Mouse (Mus musculus) embryonic facial prominence, embryonic 12.5 days (tissue): ENCODE results near the gene Sars2. TPM values are rescaled to one million over a fixed set of nuclear protein-coding genes. Genes with fewer than 3 reads are reported as not detected.
"Not testable (repeated sequence)": the region's sequence is repeated elsewhere in the genome, so short reads cannot be mapped to it uniquely, and the experiment has no call there.

Source experiments
- ATAC-seq: fragments of 200-750 bp; cut with Nextera tagmentation; 2 replicates; pipeline ENCODE4 v1.8.0; 2017; ENCODE audit not compliant: insufficient number of reproducible peaks, insufficient read depth, low FRiP score, low TSS enrichment
- H3K27ac ChIP-seq: fragments of 300-500 bp; sonication (generic); 2 replicates; pipeline ENCODE4 v1.5.1; 2016; ENCODE audit warnings: mild to moderate bottlenecking
- H3K27me3 ChIP-seq: fragments of 300-500 bp; sonication (generic); 2 replicates; pipeline ENCODE4 v1.6.1; 2016; ENCODE audit warnings: mild to moderate bottlenecking, moderate library complexity
- H3K36me3 ChIP-seq: fragments of 300-500 bp; sonication (generic); 2 replicates; pipeline ENCODE4 v1.6.1; 2016; ENCODE audit warnings: mild to moderate bottlenecking
- H3K4me1 ChIP-seq: fragments of 300-500 bp; sonication (generic); 2 replicates; pipeline ENCODE4 v1.6.1; 2016
- H3K4me2 ChIP-seq: fragments of 300-500 bp; sonication (generic); replicated peaks from 2 replicates; pipeline ENCODE4 v1.6.1; 2016; ENCODE audit warnings: mild to moderate bottlenecking, moderate library complexity
- H3K4me3 ChIP-seq: fragments of 300-500 bp; sonication (generic); 2 replicates; pipeline ENCODE4 v1.5.1; 2016; ENCODE audit warnings: mild to moderate bottlenecking
- H3K9ac ChIP-seq: fragments of 300-500 bp; sonication (generic); 2 replicates; pipeline ENCODE4 v1.6.1; 2016; ENCODE audit warnings: mild to moderate bottlenecking, moderate library complexity
- H3K9me3 ChIP-seq: fragments of 300-500 bp; sonication (generic); 2 replicates; pipeline ENCODE4 v1.6.1; 2016; ENCODE audit warnings: mild to moderate bottlenecking, moderate library complexity
- WGBS: fragments of 180-500 bp; shearing (Covaris S2); methylation state at CpG from one replicate; pipeline ENCODE4 v1.1.7; 2016; 5-methylcytosine and 5-hydroxymethylcytosine counted together
- polyA plus RNA-seq: library from polyadenylated mRNA; unstranded; fragments of >200 nt; fragmentation: Nextera tagmentation; extraction: Ambion mirVana; gene quantifications from 2 replicates; pipeline ENCODE4 v1.2.1, GENCODE M21; 2016

The Sars2 gene
- polyA plus RNA-seq, result 29.8 and 32.0 TPM in 2 replicates

DNA sequence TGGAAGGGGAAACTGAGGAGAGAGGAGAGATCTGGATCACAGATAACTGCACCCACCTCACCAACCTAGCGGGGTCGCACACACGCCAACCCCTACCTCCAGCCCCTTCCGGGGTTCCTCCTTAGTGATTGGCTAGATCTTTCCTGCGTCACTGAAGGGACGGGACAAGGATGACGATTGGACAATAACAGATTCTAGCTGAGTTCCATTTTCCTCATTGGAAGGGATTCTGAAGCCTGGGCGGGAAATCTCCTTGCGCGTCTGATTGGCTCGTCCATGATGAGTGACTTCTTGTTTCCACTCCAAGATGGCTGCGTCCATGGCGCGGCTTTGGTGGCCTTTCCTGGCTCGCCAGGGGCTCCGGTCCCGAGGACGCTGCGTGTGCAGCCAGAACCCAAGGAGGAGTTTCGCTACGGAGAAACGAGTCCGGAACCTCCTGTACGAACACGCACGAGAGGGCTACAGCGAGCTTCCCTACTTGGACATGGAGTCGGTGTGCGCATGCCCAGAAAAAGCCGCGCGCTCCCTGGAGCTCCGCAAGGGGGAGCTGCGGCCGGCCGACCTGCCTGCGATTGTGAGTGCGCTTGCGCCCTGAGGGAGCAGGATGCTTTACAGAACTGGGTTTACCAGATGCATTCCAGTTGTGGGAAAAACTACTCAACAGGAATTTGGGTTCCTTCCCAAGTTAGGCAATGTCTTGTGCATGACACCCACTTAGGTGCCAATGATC lies at the start of gene Sars2, which contains the start of gene Mrps12:
Gene Sars2, plus strand, starts transcription at position 284 of the 730 bp plus-strand sequence.
Gene Mrps12, minus strand, starts transcription at position 112 of the 730 bp plus-strand sequence.
- peak within 1 kb of the TSS; percentile 62 for H3K4me3 ChIP-seq
- peak within 1 kb of the TSS; percentile 92 for H3K4me2 ChIP-seq
- peak; percentile 95 for ATAC-seq
- peak within 1 kb of the TSS; percentile 81 for H3K9ac ChIP-seq
- H3K9me3 ChIP-seq, result no peaks in the 10 kb centered on the region
- peaks cover 8% of the 10 kb centered on the region for H3K4me1 ChIP-seq
- H3K27me3 ChIP-seq, result no peaks in the 10 kb centered on the region
- H3K27ac ChIP-seq, result peak within 1 kb of the TSS; percentile 80
- under 1% methylated on average over 39 of the region's 39 CpGs for WGBS
- H3K36me3 ChIP-seq, result peaks cover 50% of the 10 kb centered on the region

DNA sequence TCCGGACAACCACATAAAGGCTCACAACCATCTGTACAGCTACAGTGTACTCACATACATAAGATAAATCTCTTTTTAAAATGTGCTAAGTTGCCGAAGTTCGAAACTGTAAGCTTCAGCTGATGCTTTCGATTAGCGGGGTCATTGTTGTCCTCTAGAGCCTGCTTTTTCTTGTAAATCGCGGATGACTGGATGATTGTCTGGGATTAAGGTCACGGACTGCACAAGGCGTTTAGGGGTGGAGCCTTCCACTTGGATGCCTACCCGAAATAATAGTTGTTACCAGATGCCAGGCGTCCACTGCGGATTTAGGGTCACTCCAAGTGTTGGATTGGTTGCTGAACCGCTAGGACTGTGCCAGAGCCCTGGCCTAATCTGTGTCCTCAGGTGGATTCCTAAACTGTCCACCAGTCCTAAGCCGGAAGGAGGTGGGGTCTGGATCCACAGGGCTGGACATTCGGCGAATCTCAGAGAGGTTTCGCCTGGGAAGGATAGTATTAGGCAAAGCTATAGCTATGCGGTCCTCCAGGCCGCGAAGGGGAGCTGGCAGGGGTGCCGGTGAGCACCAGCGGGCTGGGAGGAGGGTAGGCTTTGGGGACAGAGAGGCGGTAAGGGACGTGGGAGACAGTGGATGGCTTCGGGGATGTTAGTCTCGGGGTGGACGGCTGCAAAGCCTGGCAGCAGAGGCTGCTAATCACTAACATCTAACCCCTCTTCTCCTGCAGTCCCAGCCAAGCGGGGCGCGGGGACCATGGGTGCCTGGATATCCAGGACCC lies 49.1 kb upstream of the Sars2 start, which contains the start of gene Fbxo27:
Gene Fbxo27, plus strand, starts transcription at position 305 of the 776 bp plus-strand sequence.
- H3K4me3 ChIP-seq, result peak within 1 kb of the TSS; percentile 50
- H3K4me1 ChIP-seq, result peaks cover 13% of the 10 kb centered on the region
- peak within 1 kb of the TSS; percentile 90 for H3K4me2 ChIP-seq
- H3K27me3 ChIP-seq, result peaks cover 10% of the 10 kb centered on the region; the same call in 1 of the 2 replicates
- H3K9ac ChIP-seq, result peak within 1 kb of the TSS; percentile 63
- no peaks in the 10 kb centered on the region for H3K9me3 ChIP-seq
- 24% methylated on average over 30 of the region's 30 CpGs for WGBS
- ATAC-seq, result peak; percentile 66
- peak within 1 kb of the TSS; percentile 54 for H3K27ac ChIP-seq
- no peaks in the 10 kb centered on the region; the same call in 1 of the 2 replicates for H3K36me3 ChIP-seq

DNA sequence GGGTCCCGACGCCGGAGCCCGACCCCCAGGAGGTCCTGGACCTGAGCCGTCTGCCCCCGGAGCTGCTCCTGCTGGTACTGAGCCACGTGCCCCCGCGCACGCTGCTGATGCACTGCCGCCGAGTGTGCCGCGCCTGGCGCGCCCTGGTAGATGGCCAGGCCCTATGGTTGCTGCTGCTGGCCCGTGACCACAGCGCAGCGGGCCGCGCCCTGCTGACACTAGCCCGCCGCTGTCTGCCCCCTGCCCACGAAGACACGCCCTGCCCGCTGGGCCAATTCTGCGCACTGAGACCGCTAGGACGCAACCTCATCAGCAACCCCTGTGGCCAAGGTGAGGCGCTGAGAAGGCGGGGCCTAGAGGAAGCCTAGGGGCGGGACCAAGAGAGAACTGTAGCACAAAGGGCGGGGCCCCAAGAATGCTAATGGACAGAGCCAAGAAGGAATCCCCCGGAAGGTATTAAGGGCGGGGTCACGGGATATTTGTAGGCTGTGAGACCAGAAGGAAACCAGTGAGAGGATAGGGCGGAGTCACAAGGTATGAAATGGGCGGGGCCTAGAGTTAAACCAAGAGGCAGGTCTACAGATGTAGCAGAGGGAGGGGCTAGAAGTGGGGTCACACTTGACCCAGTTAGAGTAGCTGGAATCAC lies 48.3 kb upstream of the Sars2 start:
- H3K36me3 ChIP-seq, result no peaks in the 10 kb centered on the region; the same call in 1 of the 2 replicates
- ATAC-seq, result peak; percentile 70
- peak overlapping the region; percentile 63 for H3K9ac ChIP-seq
- peaks cover 13% of the 10 kb centered on the region for H3K4me1 ChIP-seq
- peak overlapping the region; percentile 90 for H3K4me2 ChIP-seq
- H3K9me3 ChIP-seq, result no peaks in the 10 kb centered on the region
- peak overlapping the region; percentile 50 for H3K4me3 ChIP-seq
- peaks cover 10% of the 10 kb centered on the region; the same call in 1 of the 2 replicates for H3K27me3 ChIP-seq
- WGBS, result under 1% methylated on average over 37 of the region's 38 CpGs
- peak overlapping the region; percentile 54 for H3K27ac ChIP-seq

DNA sequence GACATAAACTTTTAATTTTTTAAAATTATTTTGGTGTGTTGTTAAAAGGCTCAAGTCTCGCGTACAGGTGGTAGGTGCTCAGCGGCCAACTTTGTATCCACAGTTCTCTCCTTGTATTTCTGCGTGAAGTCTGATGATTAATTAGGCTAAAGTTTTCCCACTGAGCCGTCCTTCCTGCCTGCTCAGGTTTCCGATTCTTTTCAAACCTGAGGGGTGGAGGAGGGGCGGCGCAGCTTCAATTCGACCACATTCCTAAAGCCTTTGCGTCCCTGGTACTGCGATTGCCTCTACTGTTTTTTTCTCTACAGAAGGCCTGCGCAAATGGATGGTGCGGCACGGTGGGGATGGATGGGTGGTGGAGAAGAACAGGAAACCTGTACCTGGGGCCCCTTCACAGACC lies 47.4 kb upstream of the Sars2 start:
- H3K36me3 ChIP-seq, result no peaks in the 10 kb centered on the region; the same call in 1 of the 2 replicates
- H3K27me3 ChIP-seq, result peaks cover 10% of the 10 kb centered on the region; the same call in 1 of the 2 replicates
- H3K9me3 ChIP-seq, result no peaks in the 10 kb centered on the region
- peak overlapping the region; percentile 90 for H3K4me2 ChIP-seq
- 0 out of 2 replicates have a peak overlapping the region, but pooled peaks have one; percentile 12 for H3K27ac ChIP-seq
- no peak overlapping the region for H3K9ac ChIP-seq
- WGBS, result 8% methylated on average over 14 of the region's 14 CpGs
- H3K4me1 ChIP-seq, result peaks cover 13% of the 10 kb centered on the region
- no peak for ATAC-seq
- H3K4me3 ChIP-seq, result 0 out of 2 replicates have a peak overlapping the region, but pooled peaks have one; percentile 4

DNA sequence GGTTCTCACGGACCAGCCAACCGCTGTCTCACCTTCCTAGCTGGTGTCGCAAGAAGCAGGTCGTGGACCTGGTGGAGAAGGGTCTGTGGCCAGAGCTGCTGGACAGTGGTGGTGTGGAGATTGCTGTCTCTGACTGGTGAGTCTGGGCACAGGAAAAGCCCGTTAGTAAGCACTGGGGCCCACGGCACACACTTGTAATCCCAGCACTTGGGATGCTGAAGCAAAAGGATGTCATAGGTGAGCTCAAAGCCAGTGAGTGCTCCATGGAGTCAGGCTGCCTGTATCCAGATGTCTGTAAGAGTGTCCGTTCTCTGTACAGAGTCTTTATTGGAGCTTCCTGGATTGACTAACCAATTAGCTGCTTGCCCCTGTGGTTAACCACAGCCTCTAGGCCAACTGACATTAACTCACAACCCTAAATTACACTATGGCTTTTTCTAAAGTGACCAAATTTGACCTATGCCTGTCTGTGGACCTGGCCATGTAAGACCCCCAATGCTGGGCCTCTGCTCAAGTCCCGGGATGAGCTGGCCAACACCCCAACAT lies 46.8 kb upstream of the Sars2 start:
- no peak for ATAC-seq
- Histone ChIP-seq H3K27me3 (peaks cover 10% of the 10 kb centered on the region; the same call in 1 of the 2 replicates), H3K4me2 (peak overlapping the region; percentile 90), H3K27ac (0 out of 2 replicates have a peak overlapping the region, but pooled peaks have one; percentile 12), H3K9ac (no peak overlapping the region), H3K36me3 (no peaks in the 10 kb centered on the region; the same call in 1 of the 2 replicates), H3K4me1 (peaks cover 13% of the 10 kb centered on the region), H3K4me3 (0 out of 2 replicates have a peak overlapping the region, but pooled peaks have one; percentile 4), H3K9me3 (no peaks in the 10 kb centered on the region)
- WGBS, result 48% methylated on average over 8 of the region's 8 CpGs

DNA sequence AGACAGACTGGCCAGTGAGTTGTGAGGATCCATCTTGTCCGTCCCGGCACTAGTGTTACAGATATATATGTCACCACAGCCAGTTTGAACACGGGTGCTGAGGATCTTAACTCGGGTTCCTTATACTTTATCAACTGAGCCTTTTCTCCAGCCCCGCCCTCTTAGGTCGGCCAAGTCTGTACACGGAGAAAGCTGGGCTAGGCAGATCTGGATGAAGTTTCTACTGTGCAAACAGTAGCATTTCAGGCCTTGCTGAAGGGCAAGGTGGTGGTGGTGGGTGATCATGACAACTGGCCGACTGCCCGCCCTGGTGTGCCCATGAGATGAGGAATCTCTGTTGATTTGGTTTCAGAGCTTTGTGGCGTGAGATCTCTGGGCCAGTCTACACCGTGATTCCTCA lies 44.5 kb upstream of the Sars2 start:
- 95% methylated on average over 11 of the region's 11 CpGs for WGBS
- H3K4me2 ChIP-seq, result no peak overlapping the region
- no peaks in the 10 kb centered on the region; the same call in 1 of the 2 replicates for H3K36me3 ChIP-seq
- ATAC-seq, result no peak
- peaks cover 10% of the 10 kb centered on the region; the same call in 1 of the 2 replicates for H3K27me3 ChIP-seq
- H3K4me3 ChIP-seq, result no peak overlapping the region
- H3K9me3 ChIP-seq, result 0 out of 2 replicates have a peak, but pooled peaks cover 3% of the 10 kb centered on the region
- H3K4me1 ChIP-seq, result peaks cover 13% of the 10 kb centered on the region
- no peak overlapping the region for H3K27ac ChIP-seq
- H3K9ac ChIP-seq, result no peak overlapping the region

DNA sequence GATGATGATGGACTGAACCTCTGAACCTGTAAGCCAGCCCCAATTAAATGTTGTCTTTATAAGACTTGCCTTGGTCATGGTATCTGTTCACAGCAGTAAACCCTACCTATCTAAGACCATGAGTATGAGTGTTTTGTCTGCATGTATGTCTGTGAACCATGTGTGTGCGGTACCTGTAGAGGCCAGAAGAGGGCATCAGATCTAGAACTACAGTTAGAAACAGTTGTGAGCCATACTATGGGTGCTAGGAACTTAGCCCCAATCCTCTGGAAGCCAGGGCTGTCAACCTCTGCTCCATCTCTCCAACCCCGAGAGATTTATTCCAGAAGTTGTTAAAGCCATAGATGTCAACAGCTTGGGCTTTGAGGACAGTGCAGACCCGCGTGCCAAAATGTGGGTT lies 41.5 kb upstream of the Sars2 start:
- 96% methylated on average over 4 of the region's 4 CpGs for WGBS
- ATAC-seq, result no peak
- Histone ChIP-seq H3K9me3 (0 out of 2 replicates have a peak, but pooled peaks cover 3% of the 10 kb centered on the region), H3K4me3 (no peak overlapping the region), H3K27me3 (no peaks in the 10 kb centered on the region), H3K4me1 (no peaks in the 10 kb centered on the region), H3K27ac (no peak overlapping the region), H3K36me3 (no peaks in the 10 kb centered on the region; the same call in 1 of the 2 replicates), H3K4me2 (no peak overlapping the region), H3K9ac (no peak overlapping the region)

DNA sequence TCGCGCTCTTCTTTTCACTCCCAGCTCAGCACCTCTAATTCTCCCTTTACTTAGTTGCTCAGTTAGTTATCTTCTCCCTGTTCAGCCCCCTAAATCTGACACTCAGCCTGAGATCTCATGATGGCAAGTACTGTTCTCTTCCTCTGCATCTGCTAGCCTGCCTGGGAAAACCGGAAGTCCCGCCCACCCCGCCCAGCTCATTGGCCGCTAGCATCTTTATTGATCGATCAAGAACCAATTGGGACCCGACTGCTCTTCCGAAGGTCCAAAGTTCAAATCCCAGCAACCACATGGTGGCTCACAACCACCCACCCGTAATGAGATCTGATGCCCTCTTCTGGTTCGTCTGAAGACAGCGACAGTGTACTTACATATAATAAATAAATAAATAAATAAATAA lies 40.5 kb upstream of the Sars2 start:
- H3K4me3 ChIP-seq, H3K9ac ChIP-seq, H3K27ac ChIP-seq, H3K27me3 ChIP-seq, H3K4me2 ChIP-seq, H3K9me3 ChIP-seq, ATAC-seq, H3K36me3 ChIP-seq, H3K4me1 ChIP-seq: not testable (repeated sequence)
- 95% methylated on average over 12 of the region's 12 CpGs for WGBS

DNA sequence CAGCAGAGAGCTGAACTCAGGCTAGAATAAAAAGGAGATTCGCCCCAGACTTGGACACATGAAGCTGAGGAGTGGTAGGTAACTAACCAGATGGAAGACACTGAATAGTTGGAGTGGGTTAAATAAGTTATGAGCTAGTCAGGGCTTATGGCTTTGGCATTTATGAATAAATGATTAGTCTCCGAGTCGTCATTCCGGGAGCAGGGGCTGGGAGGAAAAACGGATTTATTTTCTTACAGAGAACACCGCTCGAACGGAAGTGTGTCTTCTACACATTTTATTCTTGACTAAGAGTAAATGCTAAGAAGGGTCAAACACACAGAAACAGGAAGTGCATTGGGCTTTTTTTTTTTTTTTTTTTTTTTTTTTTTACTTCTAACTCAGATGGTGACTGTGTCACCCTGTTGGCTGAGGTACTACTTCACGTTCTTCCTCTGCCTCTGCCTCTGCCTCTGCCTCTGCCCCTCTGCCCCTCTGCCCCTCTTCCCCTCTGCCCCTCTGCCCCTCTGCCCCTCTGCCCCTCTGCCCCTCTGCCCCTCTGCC lies 39.1 kb upstream of the Sars2 start:
- no peaks in the 10 kb centered on the region for H3K27me3 ChIP-seq
- H3K4me1 ChIP-seq, result no peaks in the 10 kb centered on the region
- no peak overlapping the region for H3K9ac ChIP-seq
- ATAC-seq, result no peak
- WGBS, result 75% methylated on average over 9 of the region's 9 CpGs
- 0 out of 2 replicates have a peak, but pooled peaks cover 3% of the 10 kb centered on the region for H3K9me3 ChIP-seq
- H3K4me3 ChIP-seq, result no peak overlapping the region
- H3K36me3 ChIP-seq, result no peaks in the 10 kb centered on the region; the same call in 1 of the 2 replicates
- H3K27ac ChIP-seq, result no peak overlapping the region
- H3K4me2 ChIP-seq, result no peak overlapping the region

DNA sequence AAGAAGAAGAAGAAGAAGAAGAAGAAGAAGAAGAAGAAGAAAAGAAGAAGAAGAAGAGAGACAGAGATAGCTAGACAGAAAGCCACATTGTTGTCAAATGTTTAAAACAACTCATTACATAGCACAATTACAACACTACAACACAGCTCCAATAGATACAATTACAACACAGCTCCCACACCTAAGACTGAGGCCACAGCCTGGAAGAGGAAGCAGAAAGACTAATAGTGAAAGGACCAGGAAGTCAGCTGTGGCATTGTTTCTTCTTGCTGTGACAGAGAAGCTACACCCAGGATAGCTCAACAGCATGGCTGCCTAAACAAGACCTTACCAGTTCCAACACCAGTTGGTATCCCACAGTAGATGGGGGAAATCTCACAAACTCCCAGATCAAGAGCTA lies 32.3 kb upstream of the Sars2 start:
- H3K9ac ChIP-seq, result no peak overlapping the region
- no peak overlapping the region for H3K4me3 ChIP-seq
- ATAC-seq, result no peak
- H3K4me1 ChIP-seq, result no peaks in the 10 kb centered on the region
- H3K36me3 ChIP-seq, result no peaks in the 10 kb centered on the region
- H3K9me3 ChIP-seq, result no peaks in the 10 kb centered on the region
- H3K4me2 ChIP-seq, result no peak overlapping the region
- no peak overlapping the region for H3K27ac ChIP-seq
- no peaks in the 10 kb centered on the region for H3K27me3 ChIP-seq
